Mouse (Mus musculus): ENCODE data around the gene Pgpep1.

DNA sequence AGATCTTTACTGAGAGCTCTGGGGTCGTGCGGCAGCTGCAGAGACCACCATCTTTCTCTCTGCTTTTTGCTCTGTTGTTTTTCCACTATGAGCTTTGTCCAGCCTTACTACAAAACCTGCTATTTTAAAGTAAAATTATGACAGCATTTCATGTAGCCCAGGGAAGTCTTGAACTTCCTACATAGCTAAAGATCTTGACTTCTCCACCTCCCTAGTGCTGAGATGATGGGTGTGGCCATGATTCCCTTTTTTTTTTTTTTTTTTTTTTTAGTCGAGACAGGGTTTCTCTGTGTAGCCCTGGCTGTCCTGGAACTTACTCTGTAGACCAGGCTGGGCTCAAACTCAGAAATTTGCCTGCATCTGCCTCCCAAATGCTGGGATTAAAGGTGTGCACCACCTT is 4.4 kb upstream of the Pgpep1 start:
- TF ChIP-seq POLR2A (IDR thresholded peaks at IDR 0.05; ENCODE audit: insufficient read length, low read depth) (no peak), MYOG (IDR thresholded peaks at IDR 0.05; ENCODE audit: control insufficient read depth in 1 of 3, insufficient read depth in 1 of 3, insufficient read length in 2 of 3, low read depth in 2 of 3) (no peak), TCF3 (IDR thresholded peaks at IDR 0.05; ENCODE audit: insufficient read length, low read depth) (no peak), TCF12 (IDR thresholded peaks at IDR 0.05; ENCODE audit: insufficient read depth, poor library complexity, severe bottlenecking) (no peak)

All from myocyte (in vitro differentiated cells).